Mouse (Mus musculus) thymus, postnatal 10 days (tissue): ENCODE data around the gene Plekho2.

Experiments
- DNase-seq, 2 experiments: peaks; one replicate each; pipeline ENCODE4 v3.0.0; 2021; ENCODE audit warnings: low spot score in 2 of 2

The Plekho2 gene

GRCm38 (mm10) chr9:65586406-65587269, 6.8 kb upstream of the Plekho2 start, which contains the start of gene Pif1:
TSS of gene Pif1 (plus strand) at chr9:65587160.
- DNase-seq = peak; percentile 81 to 82

GRCm38 (mm10) chr9:65583045-65583444, 3.2 kb upstream of the Plekho2 start:
- peak; percentile 37 to 49 for DNase-seq

GRCm38 (mm10) chr9:65580401-65581256, 789 bp upstream of the Plekho2 start:
- peak; percentile 79 to 83 for DNase-seq

- DNase-seq = peak; percentile 32 to 39
These were observed 1.0 kb downstream of the Plekho2 start for GRCm38 (mm10) chr9:65578801-65579249.

- DNase-seq = no peak
These were observed 2.2 kb downstream of the Plekho2 start for GRCm38 (mm10) chr9:65577511-65578196.

- DNase-seq = no peak
These were observed 2.9 kb downstream of the Plekho2 start for GRCm38 (mm10) chr9:65576861-65577510.

- no peak for DNase-seq
These were observed 4.2 kb downstream of the Plekho2 start for GRCm38 (mm10) chr9:65575393-65576196.

GRCm38 (mm10) chr9:65574513-65575392, 5.1 kb downstream of the Plekho2 start:
- no peak for DNase-seq

- DNase-seq = no peak
These were observed 7.0 kb downstream of the Plekho2 start for GRCm38 (mm10) chr9:65572837-65573236.

GRCm38 (mm10) chr9:65569491-65569971, 10.3 kb downstream of the Plekho2 start:
- no peak for DNase-seq

GRCm38 (mm10) chr9:65568787-65569186, 11.1 kb downstream of the Plekho2 start:
- no peak for DNase-seq

- no peak for DNase-seq
These were observed 15.1 kb downstream of the Plekho2 start for GRCm38 (mm10) chr9:65564698-65565097.

GRCm38 (mm10) chr9:65563073-65563472, 16.8 kb downstream of the Plekho2 start:
- DNase-seq = no peak

GRCm38 (mm10) chr9:65562081-65562506, 17.7 kb downstream of the Plekho2 start:
- no peak for DNase-seq

- no peak for DNase-seq
These were observed 18.8 kb downstream of the Plekho2 start for GRCm38 (mm10) chr9:65561016-65561415.

GRCm38 (mm10) chr9:65558806-65559205, 21.0 kb downstream of the Plekho2 start:
- no peak for DNase-seq

- DNase-seq = no peak
These were observed 22.9 kb downstream of the Plekho2 start for GRCm38 (mm10) chr9:65556979-65557378.

GRCm38 (mm10) chr9:65556349-65556748, 23.5 kb downstream of the Plekho2 start:
- DNase-seq = no peak

- no peak for DNase-seq
These were observed 24.2 kb downstream of the Plekho2 start for GRCm38 (mm10) chr9:65555621-65556020.
